Mouse (Mus musculus) heart, postnatal 0 days (tissue): ENCODE measurements at regions not wholly inside any gene's neighbourhood (a gene's known extent, or its start where the extent isn't known, plus 50 kb on each side); places are given as distances from the start of the nearest gene placed in this dataset.

Source experiments
- CTCF ChIP-seq: IDR thresholded peaks from 2 replicates; pipeline ENCODE4 v1.5.1; 2016; ENCODE audit warnings: antibody characterized with exemption, control low read depth, low read depth
- EP300 ChIP-seq: IDR thresholded peaks from 2 replicates; pipeline ENCODE4 v1.6.1; 2016; ENCODE audit warnings: antibody characterized with exemption, low read depth

GRCm38 (mm10) chr10:16171251-16171650 is 1453.2 kb upstream of the Gje1 start:
- TF ChIP-seq EP300 (no peak), CTCF (no peak)
